Mouse (Mus musculus): ENCODE measurements around the gene Asb4.

The Asb4 gene

DNA sequence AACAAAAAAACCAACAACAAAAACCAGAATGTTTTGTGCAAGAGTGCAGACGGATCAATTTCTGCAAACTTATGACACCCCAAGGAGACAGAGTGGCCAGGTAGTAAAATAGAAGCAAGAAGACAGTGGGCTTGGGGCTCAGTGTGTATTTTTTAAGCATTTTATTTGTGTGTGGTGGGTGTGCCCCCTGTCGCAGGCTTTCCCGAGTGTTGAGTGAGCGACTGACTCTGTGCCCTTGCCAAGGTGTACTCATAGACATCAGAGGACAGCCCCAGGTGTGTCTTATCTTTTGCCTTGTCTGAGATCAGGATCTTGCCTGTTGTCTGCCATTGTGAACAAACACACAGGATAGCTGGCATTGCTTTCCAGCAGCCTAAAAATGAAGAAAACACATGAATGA lies 63.8 kb downstream of the Asb4 start:
- no peak for DNase-seq (ENCODE audit: low read depth)

GRCm38 (mm10) chr6:5447546-5447945 lies 64.4 kb downstream of the Asb4 start:
- DNase-seq (ENCODE audit: low read depth): no peak

- no peak for DNase-seq (ENCODE audit: low read depth)
Measured at GRCm38 (mm10) chr6:5448396-5448795, 65.2 kb downstream of the Asb4 start.

GRCm38 (mm10) chr6:5449878-5450277 lies 66.7 kb downstream of the Asb4 start:
- no peak for DNase-seq (ENCODE audit: low read depth)

DNA sequence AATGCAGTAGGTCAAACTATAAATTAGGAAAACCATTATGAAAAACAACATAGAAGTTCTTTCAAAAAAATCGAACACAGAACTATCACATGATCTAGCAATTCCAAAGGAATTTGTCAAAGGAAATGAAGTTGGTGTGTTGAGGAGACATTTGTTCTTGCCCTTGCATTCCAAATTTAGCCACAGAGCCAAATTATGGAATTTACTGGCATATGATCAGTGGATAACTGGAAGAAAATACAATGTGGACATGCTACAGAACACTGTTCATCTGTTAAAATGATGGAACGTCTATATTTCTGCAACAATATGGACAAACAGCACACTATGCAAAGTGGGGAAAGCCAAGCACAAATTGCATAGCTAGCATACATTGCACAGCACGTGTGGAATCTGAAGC lies 72.7 kb downstream of the Asb4 start:
- DNase-seq (ENCODE audit: low read depth): no peak

- no peak for DNase-seq (ENCODE audit: low read depth)
Measured at GRCm38 (mm10) chr6:5470480-5471318, 87.5 kb downstream of the Asb4 start.

- no peak for DNase-seq (ENCODE audit: low read depth)
Measured at GRCm38 (mm10) chr6:5472692-5473091, 89.5 kb downstream of the Asb4 start.

DNA sequence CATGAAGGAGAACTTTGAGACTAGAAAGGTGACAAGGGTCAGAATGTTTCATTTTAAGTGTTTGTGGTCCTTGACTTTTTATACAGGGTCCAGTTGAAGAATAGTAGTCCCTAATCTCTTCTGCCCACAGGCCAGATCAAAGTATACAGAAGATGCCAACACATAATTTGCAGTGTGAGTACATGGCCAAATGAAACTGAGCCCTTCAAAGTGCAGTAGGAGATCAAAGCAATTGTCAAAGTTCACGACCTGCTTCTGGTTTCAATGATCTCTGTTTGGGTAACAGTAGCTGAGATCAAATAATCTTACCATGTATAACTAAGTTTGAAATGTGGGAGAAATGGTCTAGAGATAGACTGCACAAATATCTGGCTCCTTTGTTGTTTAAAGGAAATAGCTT lies 90.8 kb downstream of the Asb4 start:
- no peak for DNase-seq (ENCODE audit: low read depth)

DNA sequence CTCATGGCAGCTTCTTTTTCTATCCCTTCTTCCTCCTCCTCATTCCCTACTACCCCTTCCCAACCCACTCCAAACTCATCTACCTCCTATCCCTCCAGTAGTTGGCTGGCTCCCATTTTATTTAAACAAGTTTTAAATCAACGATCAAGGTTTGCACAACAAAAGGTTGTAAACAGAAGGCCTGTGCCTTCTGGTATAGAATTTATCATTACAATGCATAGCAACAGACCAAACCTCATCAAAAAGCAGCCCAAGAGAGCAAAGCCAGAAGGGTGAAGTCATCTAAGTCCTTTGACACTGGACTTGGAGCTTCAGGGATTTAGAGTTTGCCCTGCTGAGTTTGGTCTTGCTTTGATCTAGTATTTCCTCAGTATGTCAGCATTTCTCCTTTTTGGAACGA lies 97.9 kb downstream of the Asb4 start:
- no peak for DNase-seq (ENCODE audit: low read depth)

DNA sequence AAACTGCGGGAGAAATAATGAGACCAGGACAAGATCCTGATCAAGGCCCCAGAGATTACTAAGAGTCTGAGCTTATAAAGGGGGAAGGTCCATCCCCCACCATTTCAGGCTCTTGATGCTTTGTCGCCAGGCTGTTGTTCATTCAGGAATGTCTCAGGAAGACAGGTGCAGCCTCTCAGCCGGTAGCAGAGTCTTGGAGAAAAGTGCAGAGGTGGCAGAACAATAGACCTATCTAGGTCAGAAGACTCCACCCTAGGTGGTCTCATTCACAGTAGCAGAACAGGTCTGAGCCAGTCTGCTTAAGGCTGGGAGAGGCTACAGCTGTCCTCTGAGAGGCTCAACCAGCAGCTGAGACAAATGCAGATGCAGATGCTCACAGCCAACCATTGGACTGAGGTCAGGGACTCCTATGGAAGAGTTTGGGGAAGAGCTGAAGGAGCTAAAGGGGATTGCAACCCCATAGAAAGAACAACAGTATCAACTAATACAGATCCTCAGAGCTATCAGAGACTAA lies 99.1 kb downstream of the Asb4 start:
- no peak for DNase-seq (ENCODE audit: low read depth)
